In genomic region chr1:107837877-107838276, GRCm38 (mm10) we compare ENCODE assay signal across 27 mouse cellular contexts.
DNase-seq lines count a peak whose midpoint lies in the region; ATAC-seq and TF ChIP-seq lines count a peak whose summit lies in the region.
"Had no signal": no experiment of that assay in that cellular context is flagged by ENCODE, and none has a peak within 500 bp of the region (broad histone marks: within the 10 kb centered on the region; RNA-seq: fewer than 3 reads in every experiment).

No protein-coding gene starts in this region.

- no peak for TF ChIP-seq CTCF in liver, adult 2 months (IDR thresholded peaks at IDR 0.05; ENCODE audit: low read depth, low read length)
- TF ChIP-seq CTCF in intestine, postnatal 0 days (IDR thresholded peaks at IDR 0.05; ENCODE audit: low read depth): no peak
- TF ChIP-seq CTCF in midbrain, postnatal 0 days (IDR thresholded peaks at IDR 0.05): no peak

- peak; percentile 42 for DNase-seq in liver, adult 2 months (ENCODE audit: extremely low read depth, low read depth, low spot score)
- no peak for DNase-seq in midbrain, postnatal 0 days (ENCODE audit: low spot score)
- no peak for DNase-seq in layer of hippocampus, postnatal 36 days
- DNase-seq in cerebellum, adult 9-11 months: no peak
- DNase-seq: adrenal gland, adult 8-10 months; adrenal gland, postnatal 14 days; adrenal gland, postnatal 36 days; B cell, adult 2 months; cerebellum, adult 11-12 months; cerebellum, adult 2 months; cerebellum, adult 9-10 months; cerebellum, postnatal 14 days; cerebellum, postnatal 36 days; embryo, embryonic 11 days had no signal

- no peaks in the 10 kb centered on the region for H3K4me1 ChIP-seq in liver, adult 2 months (ENCODE audit: control insufficient read depth, insufficient read depth, low read length)
- no peaks in the 10 kb centered on the region for H3K4me1 ChIP-seq in liver, embryonic 12.5 days
- H3K4me1 ChIP-seq in intestine, embryonic 15.5 days (replicated peaks): no peaks in the 10 kb centered on the region
- H3K4me1 ChIP-seq in intestine, postnatal 0 days (replicated peaks; ENCODE audit: control insufficient read depth, insufficient read depth, low read length): no peaks in the 10 kb centered on the region
- H3K4me1 ChIP-seq in midbrain, postnatal 0 days (ENCODE audit: insufficient read depth, low read length): no peaks in the 10 kb centered on the region
- H3K4me1 ChIP-seq: embryonic facial prominence, embryonic 13.5 days; embryonic facial prominence, embryonic 15.5 days; forebrain, embryonic 13.5 days; forebrain, embryonic 15.5 days had no signal

- ATAC-seq in liver, embryonic 12.5 days: no peak
- ATAC-seq in intestine, embryonic 15.5 days: peak; percentile 81
- peak; percentile 97 for ATAC-seq in intestine, postnatal 0 days
- no peak for ATAC-seq in midbrain, postnatal 0 days (ENCODE audit: low FRiP score)
- ATAC-seq: activated CD4-positive, CD25-positive, alpha-beta regulatory T cell, adult 4 months; CD4-positive, CD25-positive, alpha-beta regulatory T cell, adult 4 months; forebrain, embryonic 13.5 days; forebrain, embryonic 15.5 days; Patski had no signal

- no peak overlapping the region for H3K27ac ChIP-seq in liver, adult 2 months (replicated peaks; ENCODE audit: insufficient read depth, low read depth, low read length)
- H3K27ac ChIP-seq in liver, embryonic 12.5 days: no peak overlapping the region
- H3K27ac ChIP-seq in intestine, embryonic 15.5 days: no peak overlapping the region
- H3K27ac ChIP-seq in intestine, postnatal 0 days (ENCODE audit: low read depth, low read length): no peak overlapping the region
- no peak overlapping the region for H3K27ac ChIP-seq in midbrain, postnatal 0 days (ENCODE audit: low read depth, low read length)
- H3K27ac ChIP-seq: embryonic facial prominence, embryonic 13.5 days; embryonic facial prominence, embryonic 15.5 days; forebrain, embryonic 13.5 days; forebrain, embryonic 15.5 days had no signal

- no peaks in the 10 kb centered on the region for H3K79me2 ChIP-seq in liver, adult 2 months (ENCODE audit: control insufficient read depth, insufficient read depth, low read length)

- H3K9me3 ChIP-seq in liver, embryonic 12.5 days (replicated peaks): no peaks in the 10 kb centered on the region
- no peaks in the 10 kb centered on the region for H3K9me3 ChIP-seq in intestine, embryonic 15.5 days
- H3K9me3 ChIP-seq in intestine, postnatal 0 days (ENCODE audit: control insufficient read depth): no peaks in the 10 kb centered on the region
- H3K9me3 ChIP-seq in midbrain, postnatal 0 days (ENCODE audit: low read length): no peaks in the 10 kb centered on the region
- H3K9me3 ChIP-seq: embryonic facial prominence, embryonic 13.5 days; embryonic facial prominence, embryonic 15.5 days; forebrain, embryonic 13.5 days; forebrain, embryonic 15.5 days had no signal

- H3K27me3 ChIP-seq in liver, adult 2 months (ENCODE audit: control insufficient read depth, insufficient read depth, low read length): no peaks in the 10 kb centered on the region
- no peaks in the 10 kb centered on the region for H3K27me3 ChIP-seq in liver, embryonic 12.5 days (replicated peaks)
- no peaks in the 10 kb centered on the region for H3K27me3 ChIP-seq in intestine, embryonic 15.5 days (replicated peaks)
- no peaks in the 10 kb centered on the region for H3K27me3 ChIP-seq in intestine, postnatal 0 days (replicated peaks; ENCODE audit: control insufficient read depth, insufficient read depth, low read length)
- no peaks in the 10 kb centered on the region for H3K27me3 ChIP-seq in midbrain, postnatal 0 days (ENCODE audit: insufficient read depth, low read length)
- H3K27me3 ChIP-seq: CH12.LX; embryonic facial prominence, embryonic 13.5 days; embryonic facial prominence, embryonic 15.5 days; forebrain, embryonic 13.5 days; forebrain, embryonic 15.5 days; Patski had no signal

- H3K9ac ChIP-seq in liver, adult 2 months (ENCODE audit: low read depth, low read length): no peak overlapping the region
- no peak overlapping the region for H3K9ac ChIP-seq in liver, embryonic 12.5 days
- H3K9ac ChIP-seq in intestine, embryonic 15.5 days: no peak overlapping the region
- H3K9ac ChIP-seq in intestine, postnatal 0 days (ENCODE audit: low read depth, low read length): no peak overlapping the region
- no peak overlapping the region for H3K9ac ChIP-seq in midbrain, postnatal 0 days (replicated peaks; ENCODE audit: low read length, poor library complexity, severe bottlenecking)
- H3K9ac ChIP-seq: embryonic facial prominence, embryonic 13.5 days; embryonic facial prominence, embryonic 15.5 days; forebrain, embryonic 13.5 days; forebrain, embryonic 15.5 days had no signal

- no peak overlapping the region for H3K4me2 ChIP-seq in liver, embryonic 12.5 days
- H3K4me2 ChIP-seq in intestine, embryonic 15.5 days (replicated peaks): no peak overlapping the region
- H3K4me2 ChIP-seq in intestine, postnatal 0 days (replicated peaks; ENCODE audit: low read depth): no peak overlapping the region
- H3K4me2 ChIP-seq in midbrain, postnatal 0 days (ENCODE audit: low read depth, low read length, poor library complexity, severe bottlenecking): no peak overlapping the region
- H3K4me2 ChIP-seq: embryonic facial prominence, embryonic 13.5 days; embryonic facial prominence, embryonic 15.5 days; forebrain, embryonic 13.5 days; forebrain, embryonic 15.5 days had no signal

- no peaks in the 10 kb centered on the region for H3K36me3 ChIP-seq in liver, adult 2 months (ENCODE audit: control insufficient read depth, insufficient read depth, low read length)
- no peaks in the 10 kb centered on the region for H3K36me3 ChIP-seq in liver, embryonic 12.5 days
- H3K36me3 ChIP-seq in intestine, embryonic 15.5 days: no peaks in the 10 kb centered on the region
- H3K36me3 ChIP-seq in intestine, postnatal 0 days (ENCODE audit: control insufficient read depth, insufficient read depth): no peaks in the 10 kb centered on the region
- H3K36me3 ChIP-seq in midbrain, postnatal 0 days (ENCODE audit: insufficient read depth, low read length): no peaks in the 10 kb centered on the region
- H3K36me3 ChIP-seq: embryonic facial prominence, embryonic 13.5 days; embryonic facial prominence, embryonic 15.5 days; forebrain, embryonic 15.5 days; G1E had no signal

- no peak for TF ChIP-seq POLR2A in liver, adult 2 months (IDR thresholded peaks at IDR 0.05; ENCODE audit: extremely low read depth, insufficient read depth, low read length)

- WGBS in liver, adult 2 months: 40% methylated on average over 5 of the region's 5 CpGs
- 76% methylated on average over 5 of the region's 5 CpGs for WGBS in liver, embryonic 12.5 days (ENCODE audit: insufficient replicate concordance)
- WGBS in intestine, embryonic 15.5 days: 58% methylated on average over 5 of the region's 5 CpGs
- 34% methylated on average over 5 of the region's 5 CpGs for WGBS in intestine, postnatal 0 days
- 92% methylated on average over 5 of the region's 5 CpGs for WGBS in midbrain, postnatal 0 days

- H3K4me3 ChIP-seq in liver, adult 2 months (ENCODE audit: insufficient read depth, low read depth, low read length): no peak overlapping the region
- no peak overlapping the region for H3K4me3 ChIP-seq in liver, embryonic 12.5 days
- H3K4me3 ChIP-seq in intestine, embryonic 15.5 days (replicated peaks): no peak overlapping the region
- no peak overlapping the region for H3K4me3 ChIP-seq in intestine, postnatal 0 days (ENCODE audit: low read depth, low read length)
- no peak overlapping the region for H3K4me3 ChIP-seq in midbrain, postnatal 0 days (ENCODE audit: low read depth, low read length)
- H3K4me3 ChIP-seq: embryonic facial prominence, embryonic 13.5 days; embryonic facial prominence, embryonic 15.5 days; erythroblast, embryonic 14.5 days; forebrain, embryonic 13.5 days; forebrain, embryonic 15.5 days had no signal

Comparison
In these comparisons a context has a peak if more than half of its experiments do, and no peak if none do; other contexts are left out.
1. ATAC-seq: peak in intestine, embryonic 15.5 days (single experiment) and intestine, postnatal 0 days (single experiment); none in liver, embryonic 12.5 days (single experiment) and midbrain, postnatal 0 days (single experiment).